Mouse (Mus musculus) brain, embryonic 14.5 days (tissue): ENCODE results near the gene Tuba8.

Source experiments
- CTCF ChIP-seq: fragments of 200-500 bp; IDR thresholded peaks from 2 replicates; pipeline ENCODE4 v1.5.1; 2012; ENCODE audit warnings: inconsistent platforms, mild to moderate bottlenecking, moderate library complexity, borderline replicate concordance; ENCODE audit not compliant: insufficient read depth, insufficient read length; ENCODE audit errors: extremely low read depth
- POLR2A ChIP-seq: fragments of 200-500 bp; IDR thresholded peaks from 2 replicates; pipeline ENCODE4 v1.6.1; 2012; ENCODE audit warnings: mild to moderate bottlenecking, inconsistent platforms, borderline replicate concordance; ENCODE audit not compliant: poor library complexity, insufficient read depth, insufficient read length, severe bottlenecking; ENCODE audit errors: extremely low read depth

GRCm38 (mm10) chr6:121173471-121173870, 37.0 kb upstream of the Tuba8 start:
- TF ChIP-seq CTCF (no peak), POLR2A (no peak)
